Mouse (Mus musculus) small intestine, adult 2 months (tissue): ENCODE measurements around the gene Acot11.

Experiments
- CTCF ChIP-seq: fragments of 200-500 bp; IDR thresholded peaks from 2 replicates; pipeline ENCODE4 v1.5.1; 2012; ENCODE audit warnings: low read depth, mild to moderate bottlenecking, control low read depth, inconsistent platforms, low read length, moderate library complexity, mixed read lengths; ENCODE audit not compliant: insufficient replicate concordance, insufficient read length; ENCODE audit errors: extremely low read depth
- POLR2A ChIP-seq: fragments of 200-500 bp; IDR thresholded peaks from 2 replicates; pipeline ENCODE4 v1.6.1; 2012; ENCODE audit warnings: low read depth, mild to moderate bottlenecking, control low read depth, inconsistent platforms, low read length, moderate library complexity

DNA sequence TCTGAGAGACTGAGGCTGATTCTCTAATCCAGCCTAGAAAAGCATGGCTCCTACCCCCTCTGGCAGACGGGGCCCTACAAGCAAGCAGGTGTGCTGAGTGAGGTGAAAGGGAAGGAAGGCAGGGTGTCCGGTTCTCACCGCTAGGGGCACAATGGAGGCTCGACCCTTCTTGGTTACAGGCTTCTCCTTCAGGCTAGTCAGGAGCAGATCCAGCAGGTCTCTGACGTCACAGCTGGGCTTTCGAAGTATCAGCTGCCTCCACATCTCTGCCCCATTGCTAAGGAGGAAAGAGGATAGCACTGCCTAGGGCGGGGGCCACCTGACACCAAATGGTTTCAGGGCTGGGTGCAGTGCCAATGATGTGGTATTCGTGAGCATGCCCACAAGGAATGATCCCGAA lies 104.8 kb downstream of the Acot11 start:
- TF ChIP-seq POLR2A (no peak), CTCF (peak; percentile 58; the same call in 1 of the 2 replicates)
